Mouse (Mus musculus) myocyte (in vitro differentiated cells): Measurements from ENCODE around the gene Fam71e1.

Source experiments
- MAX ChIP-seq: IDR thresholded peaks from one replicate; pipeline ENCODE4 v1.6.1; 2011; ENCODE audit warnings: low read depth, mild to moderate bottlenecking, control low read depth
- POLR2A ChIP-seq: IDR thresholded peaks from one replicate; pipeline ENCODE4 v1.6.1; 2011; ENCODE audit warnings: low read depth, mild to moderate bottlenecking, control low read depth, moderate library complexity; ENCODE audit not compliant: insufficient read length
- TCF12 ChIP-seq: IDR thresholded peaks from one replicate; pipeline ENCODE4 v1.6.1; 2011; ENCODE audit warnings: mild to moderate bottlenecking, control low read depth; ENCODE audit not compliant: poor library complexity, insufficient read depth, severe bottlenecking
- USF1 ChIP-seq: IDR thresholded peaks from one replicate; pipeline ENCODE4 v1.6.1; 2011; ENCODE audit warnings: low read depth, mild to moderate bottlenecking, control low read depth, moderate library complexity

- TF ChIP-seq TCF12 (no peak), USF1 (no peak), MAX (no peak), POLR2A (peak; percentile 41)
These were observed 29.5 kb upstream of the Fam71e1 start for GRCm38 (mm10) chr7:44466888-44467311.
